Mouse (Mus musculus): ENCODE results near the gene Rpl10a. TPM values are rescaled to one million over a fixed set of nuclear protein-coding genes. Genes with fewer than 3 reads are reported as not detected.

Gene Rpl10a
- polyA plus RNA-seq, 1 experiment from 2014 or later = 616 TPM

- Histone ChIP-seq H3K27me3 (ENCODE audit: control insufficient read depth, insufficient read depth, low read length) (no peaks in the 10 kb centered on the region), H3K27ac (replicated peaks; ENCODE audit: low read depth, low read length) (no peak overlapping the region), H3K4me2 (ENCODE audit: low read depth, severe bottlenecking) (no peak overlapping the region), H3K9me3 (ENCODE audit: control insufficient read depth, low read length) (no peaks in the 10 kb centered on the region), H3K4me1 (ENCODE audit: control insufficient read depth, insufficient read depth, low read length) (peaks cover 15% of the 10 kb centered on the region; the same call in 1 of the 2 replicates), H3K9ac (ENCODE audit: low read length) (no peak overlapping the region), H3K4me3 (ENCODE audit: low read depth, low read length) (no peak overlapping the region), H3K36me3 (ENCODE audit: control insufficient read depth, insufficient read depth, low read length) (peaks cover 6% of the 10 kb centered on the region; the same call in 1 of the 2 replicates)
- 74% methylated on average over 5 of the region's 5 CpGs for WGBS
- ATAC-seq (ENCODE audit: insufficient number of reproducible peaks, low FRiP score, low TSS enrichment, low read depth) (no peak), DNase-seq (ENCODE audit: low spot score) (no peak)
Measured at GRCm38 (mm10) chr17:28311366-28312132, 16.7 kb upstream of the Rpl10a start.

GRCm38 (mm10) chr17:28312232-28313211 is 15.7 kb upstream of the Rpl10a start:
- Histone ChIP-seq H3K4me2 (ENCODE audit: low read depth, severe bottlenecking) (peak overlapping the region; percentile 27; the same call in 1 of the 2 replicates), H3K27me3 (ENCODE audit: control insufficient read depth, insufficient read depth, low read length) (no peaks in the 10 kb centered on the region), H3K4me1 (ENCODE audit: control insufficient read depth, insufficient read depth, low read length) (peaks cover 15% of the 10 kb centered on the region; the same call in 1 of the 2 replicates), H3K36me3 (ENCODE audit: control insufficient read depth, insufficient read depth, low read length) (peaks cover 6% of the 10 kb centered on the region; the same call in 1 of the 2 replicates), H3K9me3 (ENCODE audit: control insufficient read depth, low read length) (no peaks in the 10 kb centered on the region), H3K9ac (ENCODE audit: low read length) (no peak overlapping the region), H3K27ac (replicated peaks; ENCODE audit: low read depth, low read length) (no peak overlapping the region), H3K4me3 (ENCODE audit: low read depth, low read length) (peak overlapping the region; percentile 81)
- WGBS = 25% methylated on average over 15 of the region's 17 CpGs
- ATAC-seq (ENCODE audit: insufficient number of reproducible peaks, low FRiP score, low TSS enrichment, low read depth) (peak; percentile 0; the same call in 1 of the 2 replicates), DNase-seq (ENCODE audit: low spot score) (peak; percentile 58)

DNA sequence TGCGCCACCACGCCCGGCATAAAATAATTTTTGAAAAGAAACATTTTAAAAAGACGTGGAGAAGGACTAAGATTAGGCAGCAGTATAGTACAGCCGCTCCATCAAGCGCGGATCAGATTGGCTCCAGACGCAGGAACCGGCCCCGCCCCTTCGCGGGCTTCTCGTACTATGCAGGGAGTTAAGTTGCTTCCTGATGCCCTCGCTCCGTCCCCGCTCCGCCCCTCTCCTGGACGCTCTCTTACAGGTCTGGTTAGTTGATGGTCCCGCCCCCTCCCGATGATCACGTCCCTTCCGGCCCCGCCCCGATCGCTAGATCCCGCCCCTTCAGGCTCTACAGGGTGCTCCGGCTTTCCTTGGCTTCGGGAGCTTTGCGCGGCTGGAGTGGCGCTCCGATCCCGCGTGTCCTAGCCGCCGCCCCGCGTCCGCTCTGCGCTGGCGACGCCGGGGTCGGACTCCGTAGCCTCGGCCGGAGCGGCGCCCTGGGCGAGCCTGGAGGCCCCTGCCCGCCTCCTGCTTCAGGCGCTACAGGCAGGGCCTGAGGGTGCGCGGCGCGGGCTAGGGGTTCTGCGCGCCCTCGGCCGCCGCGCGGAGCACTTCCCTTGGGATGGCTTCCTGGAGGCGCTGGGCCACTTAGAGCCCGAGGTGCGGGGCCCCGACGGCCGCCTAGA is 14.9 kb upstream of the Rpl10a start, which contains the start of gene Fance:
TSS of gene Fance (plus strand) at position 308 of the 668 bp plus-strand sequence.
- peak; percentile 97 for ATAC-seq (ENCODE audit: insufficient number of reproducible peaks, low FRiP score, low TSS enrichment, low read depth)
- H3K9me3 ChIP-seq (ENCODE audit: control insufficient read depth, low read length) = no peaks in the 10 kb centered on the region
- H3K4me3 ChIP-seq (ENCODE audit: low read depth, low read length) = peak within 1 kb of the TSS; percentile 81
- under 1% methylated on average over 65 of the region's 69 CpGs for WGBS
- H3K27me3 ChIP-seq (ENCODE audit: control insufficient read depth, insufficient read depth, low read length) = no peaks in the 10 kb centered on the region
- H3K4me2 ChIP-seq (ENCODE audit: low read depth, severe bottlenecking) = peak within 1 kb of the TSS; percentile 79
- H3K4me1 ChIP-seq (ENCODE audit: control insufficient read depth, insufficient read depth, low read length) = peaks cover 12% of the 10 kb centered on the region; the same call in 1 of the 2 replicates
- DNase-seq (ENCODE audit: low spot score) = peak; percentile 99
- H3K27ac ChIP-seq (replicated peaks; ENCODE audit: low read depth, low read length) = peak within 1 kb of the TSS; percentile 74
- H3K9ac ChIP-seq (ENCODE audit: low read length) = peak within 1 kb of the TSS; percentile 87
- peaks cover 10% of the 10 kb centered on the region; the same call in 1 of the 2 replicates for H3K36me3 ChIP-seq (ENCODE audit: control insufficient read depth, insufficient read depth, low read length)

GRCm38 (mm10) chr17:28313880-28314225 is 14.4 kb upstream of the Rpl10a start:
- H3K4me3 ChIP-seq (ENCODE audit: low read depth, low read length) = peak overlapping the region; percentile 81
- H3K9ac ChIP-seq (ENCODE audit: low read length) = peak overlapping the region; percentile 87
- DNase-seq (ENCODE audit: low spot score) (peak; percentile 62), ATAC-seq (ENCODE audit: insufficient number of reproducible peaks, low FRiP score, low TSS enrichment, low read depth) (peak; percentile 3; the same call in 1 of the 2 replicates)
- no peaks in the 10 kb centered on the region for H3K9me3 ChIP-seq (ENCODE audit: control insufficient read depth, low read length)
- H3K27ac ChIP-seq (replicated peaks; ENCODE audit: low read depth, low read length) = peak overlapping the region; percentile 74
- H3K36me3 ChIP-seq (ENCODE audit: control insufficient read depth, insufficient read depth, low read length) = peaks cover 10% of the 10 kb centered on the region; the same call in 1 of the 2 replicates
- 3% methylated on average over 11 of the region's 11 CpGs for WGBS
- no peaks in the 10 kb centered on the region for H3K27me3 ChIP-seq (ENCODE audit: control insufficient read depth, insufficient read depth, low read length)
- peaks cover 9% of the 10 kb centered on the region; the same call in 1 of the 2 replicates for H3K4me1 ChIP-seq (ENCODE audit: control insufficient read depth, insufficient read depth, low read length)
- peak overlapping the region; percentile 79 for H3K4me2 ChIP-seq (ENCODE audit: low read depth, severe bottlenecking)

DNA sequence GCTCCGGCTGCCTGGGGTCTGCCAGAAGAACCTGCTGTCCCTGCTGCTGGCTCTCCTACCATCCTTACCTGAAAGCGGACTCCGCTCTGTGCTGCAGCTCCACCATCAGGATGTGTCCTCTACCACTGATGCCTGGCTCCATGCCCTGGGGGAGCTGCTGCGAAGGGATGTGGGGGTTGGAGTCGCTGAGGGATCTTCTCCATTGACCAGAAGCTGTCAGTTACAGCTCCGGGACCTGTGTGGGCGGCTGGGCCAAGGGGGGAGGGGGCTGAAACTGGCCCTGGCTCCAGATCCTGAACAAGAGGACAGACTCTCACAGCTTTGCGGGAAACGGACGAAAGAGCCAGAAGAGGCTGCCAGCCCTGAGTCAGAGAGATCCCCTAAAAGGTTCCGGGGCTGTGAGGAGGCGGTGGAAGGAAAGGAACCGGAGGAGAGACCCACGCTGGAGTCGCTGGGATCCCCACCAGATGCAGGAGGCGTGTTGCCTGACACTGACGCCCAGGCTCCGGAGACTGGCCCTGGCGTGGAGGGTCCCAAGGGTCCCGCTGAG is 12.6 kb upstream of the Rpl10a start:
- DNase-seq (ENCODE audit: low spot score) = no peak

DNA sequence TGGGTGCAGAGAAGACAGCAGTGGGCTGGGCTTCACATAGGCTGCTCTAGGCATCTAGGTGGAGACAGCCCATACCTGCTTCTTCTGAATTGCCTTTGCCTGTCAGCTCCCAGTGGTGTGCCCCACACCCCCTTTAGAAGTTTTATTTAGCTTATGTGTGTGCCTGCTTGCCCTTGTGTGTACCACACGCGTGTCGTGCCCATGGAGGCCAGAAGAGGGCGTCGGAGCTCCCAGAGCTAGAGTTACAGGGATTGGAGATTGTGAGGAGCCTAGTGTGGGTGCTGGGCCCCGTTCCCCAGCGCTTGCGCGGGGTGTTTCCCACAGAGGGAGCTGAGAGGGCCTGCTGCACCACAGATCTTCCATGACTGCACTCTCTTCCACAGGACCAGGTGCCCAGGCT is 11.8 kb upstream of the Rpl10a start:
- Histone ChIP-seq H3K9me3 (ENCODE audit: control insufficient read depth, low read length) (no peaks in the 10 kb centered on the region), H3K36me3 (ENCODE audit: control insufficient read depth, insufficient read depth, low read length) (peaks cover 13% of the 10 kb centered on the region; the same call in 1 of the 2 replicates), H3K27ac (replicated peaks; ENCODE audit: low read depth, low read length) (no peak overlapping the region), H3K4me1 (ENCODE audit: control insufficient read depth, insufficient read depth, low read length) (peaks cover 9% of the 10 kb centered on the region; the same call in 1 of the 2 replicates), H3K27me3 (ENCODE audit: control insufficient read depth, insufficient read depth, low read length) (no peaks in the 10 kb centered on the region), H3K4me2 (ENCODE audit: low read depth, severe bottlenecking) (no peak overlapping the region), H3K9ac (ENCODE audit: low read length) (no peak overlapping the region), H3K4me3 (ENCODE audit: low read depth, low read length) (no peak overlapping the region)
- 90% methylated on average over 9 of the region's 9 CpGs for WGBS
- DNase-seq (ENCODE audit: low spot score) (no peak), ATAC-seq (ENCODE audit: insufficient number of reproducible peaks, low FRiP score, low TSS enrichment, low read depth) (no peak)

More for the DNA sequence above, 12.6 kb upstream of the Rpl10a start:
- H3K27ac ChIP-seq (replicated peaks; ENCODE audit: low read depth, low read length) = no peak overlapping the region
- H3K9me3 ChIP-seq (ENCODE audit: control insufficient read depth, low read length) = no peaks in the 10 kb centered on the region
- no peak overlapping the region for H3K9ac ChIP-seq (ENCODE audit: low read length)
- no peak for ATAC-seq (ENCODE audit: insufficient number of reproducible peaks, low FRiP score, low TSS enrichment, low read depth)
- H3K4me3 ChIP-seq (ENCODE audit: low read depth, low read length) = no peak overlapping the region
- 92% methylated on average over 20 of the region's 20 CpGs for WGBS
- H3K27me3 ChIP-seq (ENCODE audit: control insufficient read depth, insufficient read depth, low read length) = no peaks in the 10 kb centered on the region
- peaks cover 9% of the 10 kb centered on the region; the same call in 1 of the 2 replicates for H3K4me1 ChIP-seq (ENCODE audit: control insufficient read depth, insufficient read depth, low read length)
- H3K36me3 ChIP-seq (ENCODE audit: control insufficient read depth, insufficient read depth, low read length) = peaks cover 13% of the 10 kb centered on the region; the same call in 1 of the 2 replicates
- no peak overlapping the region for H3K4me2 ChIP-seq (ENCODE audit: low read depth, severe bottlenecking)

DNA sequence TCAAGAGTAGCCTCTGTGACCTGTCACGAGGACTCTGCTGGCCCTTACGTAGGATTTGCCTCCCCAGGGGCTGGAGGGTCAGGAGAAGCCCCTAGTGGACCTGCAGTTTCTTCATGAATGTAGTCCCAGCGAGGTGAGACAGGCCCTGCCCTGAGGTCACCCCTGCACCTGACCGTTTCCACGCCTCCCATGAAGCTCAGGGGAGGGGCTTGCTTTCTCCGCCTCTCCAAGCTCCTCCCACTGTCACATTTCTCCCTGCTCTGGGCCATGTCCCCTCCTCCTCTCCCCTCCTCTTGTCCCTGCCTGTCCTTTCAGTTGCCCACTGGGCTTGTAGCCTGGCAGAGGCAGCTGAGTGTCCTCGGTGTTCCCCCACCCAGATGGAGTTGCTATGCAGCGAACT is 11.2 kb upstream of the Rpl10a start:
- Histone ChIP-seq H3K9me3 (ENCODE audit: control insufficient read depth, low read length) (no peaks in the 10 kb centered on the region), H3K36me3 (ENCODE audit: control insufficient read depth, insufficient read depth, low read length) (peaks cover 13% of the 10 kb centered on the region; the same call in 1 of the 2 replicates), H3K9ac (ENCODE audit: low read length) (no peak overlapping the region), H3K4me2 (ENCODE audit: low read depth, severe bottlenecking) (no peak overlapping the region), H3K27me3 (ENCODE audit: control insufficient read depth, insufficient read depth, low read length) (no peaks in the 10 kb centered on the region), H3K4me1 (ENCODE audit: control insufficient read depth, insufficient read depth, low read length) (peaks cover 9% of the 10 kb centered on the region; the same call in 1 of the 2 replicates), H3K4me3 (ENCODE audit: low read depth, low read length) (no peak overlapping the region), H3K27ac (replicated peaks; ENCODE audit: low read depth, low read length) (no peak overlapping the region)
- no peak for DNase-seq (ENCODE audit: low spot score)
- ATAC-seq (ENCODE audit: insufficient number of reproducible peaks, low FRiP score, low TSS enrichment, low read depth) = no peak
- 63% methylated on average over 8 of the region's 8 CpGs for WGBS

Data from limb, embryonic 11.5 days (tissue).